In the genomic region with DNA sequence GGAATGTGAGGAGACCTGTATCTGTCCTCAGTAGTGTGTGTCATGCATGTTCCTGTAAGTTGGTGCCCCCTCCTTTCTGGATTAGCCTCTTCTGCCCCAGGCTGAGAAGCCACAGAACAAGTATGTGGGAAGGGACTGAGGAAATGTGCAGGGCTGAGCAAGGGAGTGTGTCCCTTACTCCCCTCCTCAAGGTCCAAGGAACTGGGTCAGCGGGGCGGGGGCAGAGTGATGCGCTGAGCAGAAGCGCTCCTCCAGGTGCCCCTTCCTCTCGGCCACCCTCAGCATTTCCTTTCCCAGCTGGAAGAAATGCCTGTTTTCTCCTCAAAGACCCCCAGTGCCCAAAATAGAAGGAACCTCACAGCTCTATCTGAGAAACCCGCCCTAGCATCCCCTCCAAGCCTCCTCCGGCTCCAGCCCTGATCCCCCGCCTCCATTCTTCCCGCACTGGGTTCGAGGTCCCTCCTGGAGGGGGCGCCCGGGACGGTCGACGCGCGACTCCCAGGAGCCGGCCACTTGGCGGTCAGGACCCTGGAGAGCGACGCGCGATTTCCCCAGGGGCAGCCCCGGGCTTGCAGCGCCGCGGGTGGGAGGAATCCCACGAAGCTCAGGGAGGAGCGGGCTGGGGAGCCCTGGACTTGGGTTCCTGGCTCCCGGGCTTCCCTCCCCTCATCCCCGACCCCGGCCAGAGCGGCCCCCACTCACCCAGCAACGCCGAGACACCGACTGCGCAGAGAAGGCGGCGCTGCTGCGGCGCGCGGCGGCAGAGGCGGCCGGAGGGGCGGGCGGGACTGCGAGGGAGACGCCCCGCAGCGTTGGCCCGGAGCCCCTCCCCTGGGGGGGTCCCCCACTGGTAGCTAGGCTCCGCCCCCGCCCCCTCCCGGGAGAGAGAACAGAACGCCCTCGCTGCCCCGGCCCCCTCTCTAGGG, we compare ENCODE assay signal across 9 mouse cellular contexts. TPM values are rescaled to one million over a fixed set of nuclear protein-coding genes. Genes with fewer than 3 reads are reported as not detected.
DNase-seq lines count a peak whose midpoint lies in the region; ATAC-seq and TF ChIP-seq lines count a peak whose summit lies in the region.
"Had no signal": no experiment of that assay in that cellular context is flagged by ENCODE, and none has a peak within 500 bp of the region (broad histone marks: within the 10 kb centered on the region; RNA-seq: fewer than 3 reads in every experiment).

No protein-coding gene starts in this region.

- H3K4me2 ChIP-seq in hindbrain, embryonic 12.5 days (replicated peaks), result peak overlapping the region; percentile 92

- peak overlapping the region; percentile 65 for H3K9ac ChIP-seq in hindbrain, embryonic 12.5 days

- in situ Hi-C loops in Patski (cut with MboI; ENCODE audit: low pct_unique_long_range_greater_than_20kb), result loop anchor here (25.0 kb wide), 1 partner anchor 508 kb away; the partner anchor contains the start of genes Tlr12 and Zscan20

- no peak overlapping the region for H3K27ac ChIP-seq in forebrain, embryonic 10.5 days
- H3K27ac ChIP-seq in hindbrain, embryonic 12.5 days, result no peak overlapping the region

- DNase-seq in Patski (ENCODE audit: low read depth, low spot score), result no peak
- DNase-seq in forebrain, embryonic 10.5 days (ENCODE audit: extremely low spot score, low spot score), result peak; percentile 63
- DNase-seq in left cerebral cortex, postnatal 36 days (ENCODE audit: low spot score in 2 of 2), result peak; percentile 13 to 76
- peak; percentile 78 for DNase-seq in right cerebral cortex, postnatal 4 days
- no peak for DNase-seq in c-Kit-positive CD71-positive TER-119-positive erythroid progenitor cells, embryonic 14.5 days (ENCODE audit: low spot score)

- no peaks in the 10 kb centered on the region for H3K9me3 ChIP-seq in forebrain, embryonic 10.5 days
- no peaks in the 10 kb centered on the region for H3K9me3 ChIP-seq in hindbrain, embryonic 12.5 days (replicated peaks)
- no peaks in the 10 kb centered on the region for H3K9me3 ChIP-seq in megakaryocyte, embryonic 14.5 days

- H3K4me1 ChIP-seq in forebrain, embryonic 10.5 days, result peaks cover 34% of the 10 kb centered on the region
- H3K4me1 ChIP-seq in hindbrain, embryonic 12.5 days, result peaks cover 37% of the 10 kb centered on the region
- peaks cover 27% of the 10 kb centered on the region for H3K4me1 ChIP-seq in megakaryocyte, embryonic 14.5 days

- intact Hi-C loops in left cerebral cortex, postnatal 36 days (cut with DNase I), result no loop called here

- no peaks in the 10 kb centered on the region for H3K36me3 ChIP-seq in forebrain, embryonic 10.5 days (replicated peaks)
- H3K36me3 ChIP-seq in hindbrain, embryonic 12.5 days, result no peaks in the 10 kb centered on the region
- H3K36me3 ChIP-seq in megakaryocyte, embryonic 14.5 days (replicated peaks; ENCODE audit: low read length), result no peaks in the 10 kb centered on the region

- POLR2A ChIA-PET in Patski (lab: Charles Lee), result no interaction called here

- under 1% methylated on average over 43 of the region's 59 CpGs for WGBS in forebrain, embryonic 10.5 days
- WGBS in hindbrain, embryonic 12.5 days, result under 1% methylated on average over 46 of the region's 59 CpGs

- H3K27me3 ChIP-seq in Patski, result peaks cover 23% of the 10 kb centered on the region
- peaks cover 90% of the 10 kb centered on the region for H3K27me3 ChIP-seq in forebrain, embryonic 10.5 days (ENCODE audit: poor library complexity, severe bottlenecking)
- peaks cover 68% of the 10 kb centered on the region for H3K27me3 ChIP-seq in hindbrain, embryonic 12.5 days
- peaks cover 89% of the 10 kb centered on the region for H3K27me3 ChIP-seq in megakaryocyte, embryonic 14.5 days (replicated peaks)

- CTCF ChIA-PET in Patski (lab: Charles Lee), result no interaction called here

- ATAC-seq in CD4-positive, CD25-positive, alpha-beta regulatory T cell, adult 4 months, result peak; percentile 37
- ATAC-seq in Patski, result peak; percentile 17
- ATAC-seq in hindbrain, embryonic 12.5 days (ENCODE audit: low FRiP score), result peak; percentile 49; the same call in 1 of the 2 replicates

- no peak for TF ChIP-seq CTCF in Patski (IDR thresholded peaks at IDR 0.05)

- peak overlapping the region; percentile 54 for H3K4me3 ChIP-seq in forebrain, embryonic 10.5 days
- H3K4me3 ChIP-seq in hindbrain, embryonic 12.5 days, result peak overlapping the region; percentile 47
- H3K4me3 ChIP-seq in megakaryocyte, embryonic 14.5 days (replicated peaks), result peak overlapping the region; percentile 73

RNA-seq across cellular contexts. Expression of gene Hpca, which starts 1.1 kb away (rescaled TPM):
- not detected for polyA plus RNA-seq in CD4-positive, CD25-positive, alpha-beta regulatory T cell, adult 4 months (2017; shearing (Covaris generic))
- polyA plus RNA-seq in Patski (2021), result not detected
- polyA plus RNA-seq in forebrain, embryonic 10.5 days (2016; fragmentation: Nextera tagmentation; extraction: Ambion mirVana), result 0.18 and 0.43 TPM in 2 replicates
- 8.8 and 12.1 TPM in 2 replicates for polyA plus RNA-seq in hindbrain, embryonic 12.5 days (2016; fragmentation: Nextera tagmentation; extraction: Ambion mirVana)
- total RNA-seq in left cerebral cortex, postnatal 36 days (2021), result 100 to 1,000 TPM; 656 to 793 TPM
- polyA plus RNA-seq in megakaryocyte, embryonic 14.5 days (2012; ENCODE audit: insufficient read depth, low replicate concordance), result not detected in 2 replicates
- polyA plus RNA-seq: spleen, adult 2 months had no signal

RNA-seq across cellular contexts. Expression of gene Tmem54, which starts 15.4 kb away (rescaled TPM):
- polyA plus RNA-seq in CD4-positive, CD25-positive, alpha-beta regulatory T cell, adult 4 months (2017; shearing (Covaris generic)), result not detected
- polyA plus RNA-seq in Patski (2021), result not detected
- polyA plus RNA-seq in forebrain, embryonic 10.5 days (2016; fragmentation: Nextera tagmentation; extraction: Ambion mirVana), result 3.3 and 4.6 TPM in 2 replicates
- 1.1 and 1.7 TPM in 2 replicates for polyA plus RNA-seq in hindbrain, embryonic 12.5 days (2016; fragmentation: Nextera tagmentation; extraction: Ambion mirVana)
- not detected for total RNA-seq in left cerebral cortex, postnatal 36 days (2021)
- not detected in 2 replicates for polyA plus RNA-seq in megakaryocyte, embryonic 14.5 days (2012; ENCODE audit: insufficient read depth, low replicate concordance)

RNA-seq across cellular contexts. Expression of gene Fndc5, which starts 16.0 kb away (rescaled TPM):
- under 1 TPM; 0.27 to 0.28 TPM for polyA plus RNA-seq in CD4-positive, CD25-positive, alpha-beta regulatory T cell, adult 4 months (2017; shearing (Covaris generic))
- not detected for polyA plus RNA-seq in Patski (2021)
- 0.56 and 0.93 TPM in 2 replicates for polyA plus RNA-seq in forebrain, embryonic 10.5 days (2016; fragmentation: Nextera tagmentation; extraction: Ambion mirVana)
- 3.9 and 6.2 TPM in 2 replicates for polyA plus RNA-seq in hindbrain, embryonic 12.5 days (2016; fragmentation: Nextera tagmentation; extraction: Ambion mirVana)
- 10 to 100 TPM; 56.9 to 73.3 TPM for total RNA-seq in left cerebral cortex, postnatal 36 days (2021)
- polyA plus RNA-seq in megakaryocyte, embryonic 14.5 days (2012; ENCODE audit: insufficient read depth, low replicate concordance), result 0.80 TPM in 1 of 2 replicates, not detected in the other

Comparison
In these comparisons a context has a peak if more than half of its experiments do, and no peak if none do; other contexts are left out.
1. DNase-seq: peak in forebrain, embryonic 10.5 days (single experiment), left cerebral cortex, postnatal 36 days (2 of 2) and right cerebral cortex, postnatal 4 days (single experiment); none in Patski (single experiment) and c-Kit-positive CD71-positive TER-119-positive erythroid progenitor cells, embryonic 14.5 days (single experiment).
2. Peak in every context shown above with its lines, with median percentiles within 50 percentile points of each other: ATAC-seq and H3K4me3 ChIP-seq.